Mouse (Mus musculus) right cerebral cortex, postnatal 4 days (tissue): ENCODE results near the gene Gpsm2.
A peak's percentile ranks its signal among the peaks of the same experiment; 100 is the strongest.

Source experiments
- DNase-seq: peaks from one replicate; pipeline ENCODE4 v3.0.0-alpha.2; 2022

The Gpsm2 gene

GRCm38 (mm10) chr3:108722036-108722872, at the start of gene Gpsm2:
Gene Gpsm2, minus strand, starts transcription at chr3:108722309.
- peak; percentile 96 for DNase-seq

DNA sequence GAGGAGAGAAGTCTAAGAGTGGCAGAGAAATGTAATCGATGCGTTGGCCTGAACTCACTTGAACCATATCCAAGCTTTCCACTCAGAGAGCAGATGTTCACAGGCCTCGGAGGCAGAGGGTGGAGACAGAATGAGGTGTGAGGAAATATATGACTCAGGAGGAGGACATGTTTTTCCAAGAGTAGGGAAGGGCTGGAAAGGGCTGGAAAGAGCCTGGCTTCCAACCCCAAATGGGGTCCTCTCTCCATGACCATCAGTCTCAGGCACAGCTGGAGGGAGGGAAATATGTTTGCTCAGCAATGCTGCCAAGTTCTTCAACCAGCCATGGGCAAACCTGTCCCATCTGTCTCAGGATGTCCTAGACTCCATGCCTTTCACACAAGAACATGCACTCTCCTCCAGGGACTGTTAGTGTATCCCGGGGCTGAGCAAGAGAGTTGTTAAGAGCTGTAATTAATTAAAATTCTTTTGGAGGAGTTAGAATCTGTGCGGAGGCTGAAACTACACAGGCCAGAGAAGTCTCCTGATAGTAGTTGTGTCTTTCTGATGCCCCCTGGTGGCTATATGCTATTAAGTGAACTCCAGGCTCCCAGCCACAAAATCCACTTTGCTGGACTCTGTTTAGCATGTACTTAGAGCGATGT, 48.7 kb upstream of the Gpsm2 start:
- DNase-seq: peak; percentile 40

DNA sequence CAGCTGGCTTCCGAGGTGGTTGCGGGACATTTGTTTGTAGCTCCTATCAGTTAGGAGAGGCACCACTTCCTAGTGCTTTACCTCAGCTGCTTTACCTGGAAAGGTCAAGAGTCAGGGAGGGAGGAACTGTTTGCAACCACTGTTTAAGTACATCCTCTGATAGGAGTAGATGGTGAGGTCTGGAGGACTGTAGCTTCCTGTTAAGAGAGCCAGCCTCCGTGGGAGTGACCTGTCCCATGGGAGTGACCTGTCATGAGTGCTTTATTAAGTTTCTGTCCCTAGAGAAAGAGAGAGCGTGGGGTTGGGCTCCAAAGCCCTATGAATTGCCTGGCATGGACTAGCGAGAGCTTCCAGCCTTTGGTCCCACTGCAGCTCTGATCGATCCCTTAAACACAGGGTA, 47.4 kb upstream of the Gpsm2 start:
- no peak for DNase-seq

GRCm38 (mm10) chr3:108767416-108767815, 45.3 kb upstream of the Gpsm2 start:
- no peak for DNase-seq

- no peak for DNase-seq
Measured at GRCm38 (mm10) chr3:108766943-108767342, 44.8 kb upstream of the Gpsm2 start.

DNA sequence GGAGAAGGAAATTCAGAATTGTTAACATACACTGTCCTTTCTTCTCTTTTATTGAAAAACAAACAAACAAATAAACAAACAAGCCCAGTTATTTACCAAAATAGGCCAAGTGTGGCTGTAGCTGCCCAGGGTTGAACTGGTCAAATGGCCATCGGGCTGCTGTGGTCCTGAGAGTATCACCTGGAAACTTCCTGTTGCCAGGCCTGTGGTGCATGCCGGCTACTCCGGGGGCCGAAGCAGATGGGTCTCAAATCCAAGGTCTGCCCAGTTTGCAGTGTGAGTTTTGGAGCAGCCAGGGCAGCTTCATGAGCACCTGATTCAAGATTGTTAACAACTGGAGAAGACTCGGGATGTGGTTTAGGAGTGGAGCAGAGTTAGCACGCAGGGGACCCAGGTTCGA, 43.4 kb upstream of the Gpsm2 start:
- no peak for DNase-seq

- DNase-seq: no peak
Measured at GRCm38 (mm10) chr3:108764976-108765375, 42.9 kb upstream of the Gpsm2 start.

- no peak for DNase-seq
Measured at GRCm38 (mm10) chr3:108763691-108764090, 41.6 kb upstream of the Gpsm2 start.

DNA sequence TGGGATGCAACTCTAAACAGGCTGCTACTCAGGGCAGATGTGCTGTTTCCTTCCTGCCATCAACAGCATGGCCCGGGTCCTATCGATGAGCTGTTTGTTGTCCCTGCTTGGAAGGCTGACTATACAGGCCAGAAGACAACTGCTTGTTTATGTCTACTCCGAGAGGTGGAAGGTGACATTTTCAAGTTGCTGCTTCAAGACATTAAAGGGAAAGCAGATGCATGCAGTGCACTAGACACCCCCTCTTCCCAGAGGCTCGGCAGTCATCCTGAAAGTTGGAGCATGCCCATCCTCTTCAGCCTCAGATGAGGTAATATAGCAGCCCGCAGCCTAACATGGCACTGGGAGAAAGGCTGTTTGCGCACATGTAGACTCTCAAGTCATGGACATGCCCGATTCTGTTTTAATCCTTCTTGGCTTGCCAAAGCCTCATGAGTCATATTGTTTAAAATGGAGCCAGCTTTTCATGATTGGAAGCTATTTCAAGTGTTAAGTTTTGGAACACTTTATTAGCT, 40.5 kb upstream of the Gpsm2 start:
- no peak for DNase-seq

DNA sequence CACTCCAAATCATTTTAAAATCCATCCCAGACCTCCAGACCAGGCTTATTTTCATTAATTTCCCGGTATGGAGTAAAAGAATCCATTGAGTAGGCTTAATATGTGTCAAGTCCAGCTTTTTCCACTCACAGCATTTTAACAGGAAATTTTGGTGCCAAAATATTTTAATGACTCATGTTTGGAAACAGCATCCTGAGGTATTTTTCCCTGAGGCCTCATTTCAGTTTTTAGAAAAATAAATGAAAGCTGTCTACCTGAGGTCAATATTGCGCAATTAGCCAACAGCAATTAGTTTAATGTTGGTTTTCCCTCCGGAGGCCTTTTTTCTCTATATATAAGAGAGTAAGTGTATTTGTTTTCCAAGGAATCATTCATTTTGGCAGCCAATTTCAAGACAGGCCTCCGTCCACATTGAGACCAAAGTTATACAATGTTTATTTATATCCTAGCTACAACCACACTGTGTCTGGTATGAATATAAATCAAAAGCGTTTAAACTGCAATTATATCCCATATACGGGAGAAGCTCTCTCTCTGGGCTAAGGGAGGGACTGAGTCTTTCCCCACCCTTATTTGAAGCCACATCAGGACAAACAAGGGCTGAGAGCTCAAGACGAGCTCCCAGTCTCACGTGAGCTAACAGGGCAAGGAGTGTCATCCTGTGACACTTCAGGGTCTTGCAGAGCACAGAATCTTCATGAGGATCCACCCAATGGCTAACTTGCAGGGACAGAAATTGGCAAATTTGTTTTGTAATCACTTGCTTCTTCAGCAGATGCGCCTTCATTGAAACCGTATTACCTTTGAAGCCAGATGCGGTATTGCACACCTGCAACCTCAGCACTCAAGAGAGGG, 37.7 kb upstream of the Gpsm2 start:
- no peak for DNase-seq

DNA sequence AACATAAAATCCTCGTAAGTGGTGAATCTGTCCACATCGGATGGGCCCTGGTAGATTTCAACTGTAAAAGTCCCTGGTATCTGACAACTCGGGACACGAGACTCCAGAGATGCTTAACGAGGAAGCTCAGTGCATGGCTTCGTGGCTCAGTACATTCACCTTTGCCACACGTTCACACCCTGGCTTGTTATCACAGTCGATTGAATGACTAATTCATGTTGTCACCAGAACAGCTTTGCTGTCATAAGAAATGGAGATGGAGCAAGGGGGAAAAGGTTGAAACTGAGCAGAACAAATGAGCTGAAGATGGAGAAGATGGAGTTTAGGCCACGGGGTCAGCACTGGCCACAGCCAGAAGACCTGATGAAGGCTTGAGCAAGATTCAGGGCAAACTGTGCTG, 35.5 kb upstream of the Gpsm2 start:
- DNase-seq: no peak

GRCm38 (mm10) chr3:108756131-108756530, 34.0 kb upstream of the Gpsm2 start:
- DNase-seq: no peak

DNA sequence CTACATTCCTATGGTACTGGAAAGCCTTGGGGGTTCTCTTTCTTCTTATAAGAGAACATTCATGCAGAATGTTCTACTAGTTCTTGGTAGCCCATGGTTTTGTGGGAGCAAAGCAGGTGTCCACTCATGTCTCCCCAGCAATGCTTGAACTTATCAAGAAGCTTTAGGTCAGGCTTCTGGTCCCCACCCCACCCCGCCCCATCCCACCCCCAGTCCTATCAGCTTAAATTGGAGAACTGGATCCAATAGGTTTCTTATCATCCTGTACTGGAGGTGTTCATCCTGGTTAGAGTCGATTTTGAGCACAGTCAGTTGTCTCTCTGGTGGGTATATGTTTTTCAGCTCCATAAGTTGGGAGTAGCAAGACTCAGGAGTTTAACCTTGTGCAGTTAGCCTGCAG, 33.4 kb upstream of the Gpsm2 start:
- no peak for DNase-seq

GRCm38 (mm10) chr3:108754541-108754940, 32.4 kb upstream of the Gpsm2 start:
- DNase-seq: no peak

- DNase-seq: no peak
Measured at GRCm38 (mm10) chr3:108751691-108752090, 29.6 kb upstream of the Gpsm2 start.

DNA sequence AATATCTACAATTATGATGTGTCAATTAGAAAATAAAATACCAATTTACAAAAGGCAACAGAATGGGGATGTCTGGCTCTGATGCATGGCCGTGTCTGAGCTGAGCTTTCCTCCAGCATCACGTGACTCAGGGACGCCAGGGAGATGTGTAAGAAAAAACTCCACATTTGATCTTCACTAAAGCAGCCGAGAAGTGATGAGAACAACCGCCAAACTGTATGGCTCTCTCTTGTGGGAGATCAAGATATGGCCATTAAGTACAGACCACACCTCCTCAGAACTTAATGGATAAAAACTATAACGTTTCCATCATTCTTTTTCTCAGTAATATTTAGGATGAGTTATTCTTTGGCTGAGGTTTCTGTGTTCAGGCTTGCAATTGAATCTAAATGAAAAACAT, 29.0 kb upstream of the Gpsm2 start:
- DNase-seq: no peak

DNA sequence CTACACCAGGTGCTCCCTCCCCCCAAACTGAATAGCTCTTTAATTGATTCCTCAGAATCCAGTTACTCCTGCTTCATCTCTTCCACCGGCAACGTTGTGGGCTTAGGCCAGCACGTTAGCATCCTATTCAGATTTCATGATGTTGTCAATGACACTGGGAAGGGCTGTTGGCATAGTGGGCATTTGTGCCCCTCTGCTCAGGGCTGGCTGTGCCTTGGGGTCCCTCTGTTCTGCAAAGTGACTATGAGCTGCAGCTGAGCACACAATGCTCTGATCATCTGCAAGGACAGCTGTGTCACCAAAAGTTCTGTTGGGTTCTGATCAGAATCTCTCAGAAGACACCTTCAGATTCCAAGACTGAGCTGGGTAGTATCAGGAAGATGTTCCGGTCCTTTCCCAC, 22.0 kb upstream of the Gpsm2 start:
- DNase-seq: no peak

DNA sequence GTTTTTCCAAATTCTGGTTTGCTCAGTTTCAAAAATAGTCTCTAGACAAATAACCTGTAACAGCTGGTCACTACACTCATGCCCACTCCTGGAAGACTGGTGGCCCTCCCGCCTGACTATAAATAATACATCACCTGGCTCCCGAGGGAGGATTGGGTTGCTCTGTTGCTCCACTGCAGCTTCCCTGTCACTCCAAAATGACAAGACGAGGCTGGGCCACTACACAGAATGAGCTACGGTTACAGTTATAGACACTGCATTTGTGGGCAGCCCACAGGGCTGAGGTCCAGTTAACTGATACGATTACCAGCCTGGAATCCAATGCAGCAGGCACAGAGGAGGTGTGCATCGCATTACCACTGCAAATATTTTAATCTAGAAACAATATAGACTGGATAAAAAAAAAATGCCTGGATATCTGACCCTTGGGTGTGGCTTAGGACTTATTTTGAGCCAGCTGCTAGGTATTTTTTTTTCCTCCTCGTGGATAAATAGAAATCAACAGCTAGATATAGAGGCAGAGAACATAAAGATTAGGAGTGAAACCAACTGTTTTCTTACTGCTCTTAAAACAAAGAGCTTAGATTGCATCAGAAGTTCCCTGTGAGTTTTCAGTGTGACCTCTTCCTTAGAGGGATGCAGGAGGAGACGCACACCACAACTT, 17.1 kb upstream of the Gpsm2 start, which contains the start of gene Aknad1:
Gene Aknad1, plus strand, starts transcription at position 614 of the 664 bp plus-strand sequence.
- no peak for DNase-seq

- DNase-seq: no peak
Measured at GRCm38 (mm10) chr3:108737761-108738160, 15.7 kb upstream of the Gpsm2 start.

DNA sequence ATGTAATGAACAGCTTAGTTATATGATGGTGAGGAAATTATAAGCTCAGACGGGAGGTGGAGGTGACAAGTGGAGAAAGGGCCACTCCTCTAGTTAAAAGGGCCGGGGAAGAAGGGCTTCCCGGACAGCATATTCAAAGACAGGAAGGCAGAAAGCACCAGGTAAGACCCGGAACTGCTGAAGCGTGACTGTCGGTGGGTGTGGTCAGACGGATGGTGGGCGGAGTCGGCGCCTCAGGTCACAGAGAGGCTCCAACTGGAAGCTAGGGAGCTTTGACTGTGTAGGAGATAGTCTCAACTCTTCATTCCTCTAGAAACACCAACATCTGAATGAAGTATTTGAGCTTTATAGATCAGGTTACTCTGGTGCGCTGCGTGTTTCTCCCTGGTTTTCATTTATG, 8.2 kb upstream of the Gpsm2 start:
- no peak for DNase-seq

DNA sequence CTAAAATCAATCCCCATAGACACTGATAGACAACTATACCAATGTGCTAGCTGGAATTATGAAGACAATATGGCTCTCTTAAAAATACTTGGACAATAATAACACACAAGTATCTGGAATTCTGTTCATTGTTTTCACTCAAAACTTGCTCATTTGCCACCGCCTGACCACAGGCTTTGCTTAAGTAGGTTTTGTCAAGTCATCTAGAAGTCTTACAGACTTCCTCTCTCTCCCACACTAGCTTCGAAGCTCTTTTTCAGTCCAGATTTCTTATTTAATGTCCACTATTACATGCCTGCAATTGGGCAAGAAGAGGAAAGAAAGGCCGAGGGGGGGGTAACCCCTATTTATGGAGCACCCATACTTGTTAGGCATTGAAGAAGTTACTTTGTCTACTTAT, 5.7 kb upstream of the Gpsm2 start:
- DNase-seq: no peak

DNA sequence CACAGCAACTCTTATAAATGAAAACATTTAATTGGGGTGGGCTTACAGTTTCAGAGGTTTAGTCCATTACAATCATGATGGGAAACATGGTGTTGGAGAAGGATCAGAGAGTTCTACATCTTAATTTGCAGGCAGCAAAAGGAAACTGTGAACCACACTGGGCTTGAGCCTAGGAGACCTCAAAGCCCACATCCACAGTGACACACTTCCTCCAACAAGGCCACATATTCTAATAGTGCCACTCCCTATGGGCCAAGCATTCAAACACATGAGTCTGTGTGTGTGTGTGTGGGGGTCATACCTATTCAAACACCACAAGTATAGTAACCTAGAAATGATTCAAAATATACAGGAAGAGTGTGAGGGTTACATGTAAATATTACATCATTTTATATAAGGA, 5.2 kb upstream of the Gpsm2 start:
- DNase-seq: no peak

DNA sequence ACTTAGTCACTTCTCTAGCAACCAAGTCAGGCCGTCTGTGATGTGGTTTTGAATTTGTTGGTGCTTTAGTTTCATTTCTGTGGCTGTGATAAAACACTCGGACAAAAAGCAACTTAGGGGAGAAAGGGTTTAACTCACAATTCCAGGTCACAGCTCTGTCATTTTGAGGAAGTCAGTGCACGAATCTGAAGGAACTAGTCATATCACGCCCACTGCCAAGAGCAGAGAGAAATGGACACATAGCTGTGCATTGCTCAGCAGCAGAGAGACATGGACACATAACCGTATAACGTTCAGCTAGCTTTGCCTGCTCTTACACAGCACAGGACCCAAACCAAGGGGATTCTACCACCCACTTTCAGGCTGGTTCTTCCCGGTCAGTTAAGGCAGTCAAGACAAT, 4.3 kb upstream of the Gpsm2 start:
- DNase-seq: no peak
